Mouse (Mus musculus) heart, postnatal 0 days (tissue): Measurements from ENCODE around the gene Mustn1. TPM values are rescaled to one million over a fixed set of nuclear protein-coding genes. Genes with fewer than 3 reads are reported as not detected.

Source experiments
- ATAC-seq: fragments of 200-750 bp; cut with Nextera tagmentation; 2 replicates; pipeline ENCODE4 v1.8.0; 2017; ENCODE audit warnings: low read depth, moderate number of reproducible peaks, moderate library complexity; ENCODE audit not compliant: insufficient read depth
- DNase-seq: peaks from one replicate; pipeline ENCODE4 v3.0.0-alpha.2; 2016; ENCODE audit warnings: low spot score
- H3K27ac ChIP-seq: fragments of 300-500 bp; sonication (generic); 2 replicates; pipeline ENCODE4 v1.5.1; 2014; ENCODE audit warnings: low read depth, mild to moderate bottlenecking
- H3K27me3 ChIP-seq: fragments of 300-500 bp; sonication (generic); 2 replicates; pipeline ENCODE4 v1.6.1; 2014; ENCODE audit warnings: low read length, mixed read lengths; ENCODE audit not compliant: control insufficient read depth, insufficient read depth
- H3K36me3 ChIP-seq: fragments of 300-500 bp; sonication (generic); replicated peaks from 2 replicates; pipeline ENCODE4 v1.6.1; 2014; ENCODE audit warnings: low read length, mixed read lengths; ENCODE audit not compliant: control insufficient read depth, insufficient read depth
- H3K4me1 ChIP-seq: fragments of 300-500 bp; sonication (generic); 2 replicates; pipeline ENCODE4 v1.6.1; 2014; ENCODE audit warnings: antibody characterized with exemption; ENCODE audit not compliant: control insufficient read depth, insufficient read depth
- H3K4me2 ChIP-seq: fragments of 300-500 bp; sonication (generic); 2 replicates; pipeline ENCODE4 v1.6.1; 2014; ENCODE audit warnings: low read depth, mild to moderate bottlenecking, low read length, moderate library complexity
- H3K4me3 ChIP-seq: fragments of 300-500 bp; sonication (generic); 2 replicates; pipeline ENCODE4 v1.5.1; 2014; ENCODE audit warnings: low read depth, low read length
- H3K9ac ChIP-seq: fragments of 300-500 bp; sonication (generic); replicated peaks from 2 replicates; pipeline ENCODE4 v1.6.1; 2014; ENCODE audit warnings: low read depth, low read length, mixed read lengths
- H3K9me3 ChIP-seq: fragments of 300-500 bp; sonication (generic); replicated peaks from 2 replicates; pipeline ENCODE4 v1.6.1; 2016; ENCODE audit warnings: low read length; ENCODE audit not compliant: control insufficient read depth
- CTCF ChIP-seq: IDR thresholded peaks from 2 replicates; pipeline ENCODE4 v1.5.1; 2016; ENCODE audit warnings: antibody characterized with exemption, control low read depth, low read depth
- EP300 ChIP-seq: IDR thresholded peaks from 2 replicates; pipeline ENCODE4 v1.6.1; 2016; ENCODE audit warnings: antibody characterized with exemption, low read depth
- WGBS: fragments of 180-500 bp; shearing (Covaris S2); extraction: QIAGEN DNeasy Blood & Tissue Kit; methylation state at CpG from one replicate; pipeline ENCODE4 v1.1.7; 2014; 5-methylcytosine and 5-hydroxymethylcytosine counted together
- polyA plus RNA-seq: library from polyadenylated mRNA; unstranded; fragments of >200 nt; fragmentation: Nextera tagmentation; extraction: Ambion mirVana; gene quantifications from 2 replicates; pipeline ENCODE4 v1.2.1, GENCODE M21; 2015
- total RNA-seq: library from RNA; depleted of rRNA; stranded (reverse); fragments of >200 nt; gene quantifications from 2 replicates; pipeline ENCODE4 v1.2.3, GENCODE M21; 2014; ENCODE audit warnings: low replicate concordance

Gene Mustn1
- total and polyA plus RNA-seq, 2 experiments from 2014 or later, result 6.8 to 10.3 TPM

DNA sequence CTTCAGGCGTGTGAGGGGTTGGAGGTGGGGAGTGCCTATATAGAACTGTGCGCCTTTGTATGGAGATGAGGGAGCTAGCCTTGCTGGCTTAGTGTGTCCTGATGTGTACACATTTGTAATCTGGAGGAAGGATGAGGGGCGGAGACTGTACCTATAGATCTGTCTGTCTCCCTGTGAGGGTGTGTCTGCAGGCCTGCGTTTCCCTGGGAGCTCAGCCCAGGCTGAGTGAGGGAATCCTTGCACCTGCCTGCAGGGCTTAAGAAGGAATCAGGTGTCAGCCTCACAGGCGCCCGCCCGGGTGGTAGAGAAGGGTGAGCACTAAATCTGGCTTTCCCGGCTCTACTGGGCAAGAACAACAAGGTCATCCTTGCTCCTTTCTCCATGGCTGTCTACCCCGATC, 794 bp downstream of the Mustn1 start:
- no peaks in the 10 kb centered on the region for H3K9me3 ChIP-seq
- H3K4me3 ChIP-seq, result 0 out of 2 replicates have a peak overlapping the region, but pooled peaks have one; percentile 11
- H3K4me1 ChIP-seq, result peaks cover 10% of the 10 kb centered on the region; the same call in 1 of the 2 replicates
- H3K27me3 ChIP-seq, result no peaks in the 10 kb centered on the region
- TF ChIP-seq CTCF, result no peak
- no peak for TF ChIP-seq EP300
- peak overlapping the region; percentile 85 for H3K27ac ChIP-seq
- DNase-seq (no peak), ATAC-seq (peak; percentile 28; the same call in 1 of the 2 replicates)
- peak overlapping the region; percentile 41 for H3K4me2 ChIP-seq
- H3K9ac ChIP-seq, result peak overlapping the region; percentile 40; the same call in 1 of the 2 replicates
- WGBS, result 60% methylated on average over 9 of the region's 9 CpGs
- H3K36me3 ChIP-seq, result no peaks in the 10 kb centered on the region

DNA sequence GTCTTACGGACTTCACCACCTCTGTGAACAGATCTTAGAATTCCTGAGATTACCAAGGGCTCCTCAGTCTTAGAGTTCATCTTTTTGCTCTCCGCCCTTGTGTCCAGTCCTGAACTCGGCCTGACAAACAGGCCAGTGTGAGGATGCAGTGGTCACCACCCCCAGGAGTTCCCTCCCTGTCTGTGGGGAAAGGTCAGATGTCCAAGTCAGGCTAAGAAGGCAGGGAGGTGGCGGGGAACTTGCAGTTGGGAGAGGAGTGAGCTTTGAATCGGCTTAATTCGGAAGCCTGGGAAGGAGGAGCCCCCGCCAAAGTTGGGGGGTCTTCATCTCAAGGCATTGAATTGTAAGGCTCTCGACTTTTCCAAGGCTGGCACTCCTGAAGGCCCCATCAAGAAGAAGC, 1.3 kb downstream of the Mustn1 start:
- Histone ChIP-seq H3K4me1 (peaks cover 10% of the 10 kb centered on the region; the same call in 1 of the 2 replicates), H3K4me2 (no peak overlapping the region), H3K36me3 (no peaks in the 10 kb centered on the region), H3K27me3 (no peaks in the 10 kb centered on the region), H3K4me3 (no peak overlapping the region), H3K27ac (no peak overlapping the region), H3K9me3 (no peaks in the 10 kb centered on the region), H3K9ac (no peak overlapping the region)
- ATAC-seq, result no peak
- 76% methylated on average over 8 of the region's 8 CpGs for WGBS
- DNase-seq, result no peak
- TF ChIP-seq EP300, result no peak
- no peak for TF ChIP-seq CTCF

DNA sequence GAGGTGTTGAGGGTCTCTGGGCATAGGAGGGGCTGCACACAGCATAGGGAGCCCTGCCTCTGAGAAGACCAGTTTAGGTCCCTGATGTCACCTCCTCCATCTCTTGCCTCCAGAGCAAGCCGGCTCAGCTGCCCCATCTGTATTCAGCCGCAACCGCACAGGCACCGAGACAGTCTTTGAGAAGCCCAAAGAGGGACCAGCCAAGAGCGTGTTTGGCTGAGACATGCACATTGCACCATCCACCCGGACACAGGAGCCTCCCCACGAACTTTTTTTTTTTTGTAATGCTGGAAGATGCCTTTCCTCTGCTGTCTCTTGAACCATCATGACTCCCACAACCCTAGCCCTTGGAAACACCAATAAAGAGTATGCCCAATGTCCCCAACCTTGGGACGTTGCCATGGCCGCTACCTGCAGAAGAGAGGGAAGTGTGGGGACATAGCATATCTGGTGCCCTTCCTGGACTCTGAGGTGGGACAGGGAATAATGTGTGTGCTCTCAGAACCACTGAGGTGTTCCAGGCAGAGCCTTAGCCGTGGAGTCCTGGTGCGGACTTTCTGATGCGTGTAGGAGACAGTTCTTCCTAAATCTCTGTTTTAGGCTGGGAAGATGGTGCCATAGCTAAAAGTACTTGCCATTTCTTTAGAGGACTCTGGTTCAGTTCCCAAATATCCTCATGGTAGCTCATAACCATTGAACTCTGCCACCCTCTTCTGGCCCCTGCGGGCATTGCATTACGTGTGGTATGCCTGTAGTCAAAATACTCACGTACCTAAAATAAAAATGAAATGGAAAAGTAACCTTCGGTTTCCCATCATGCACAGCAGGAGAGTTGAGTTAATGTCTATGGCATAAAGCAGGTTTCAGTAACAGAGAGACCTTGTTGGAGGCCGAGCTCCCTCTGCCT, 2.1 kb downstream of the Mustn1 start:
- WGBS, result 78% methylated on average over 17 of the region's 17 CpGs
- no peak overlapping the region for H3K27ac ChIP-seq
- no peaks in the 10 kb centered on the region for H3K9me3 ChIP-seq

DNA sequence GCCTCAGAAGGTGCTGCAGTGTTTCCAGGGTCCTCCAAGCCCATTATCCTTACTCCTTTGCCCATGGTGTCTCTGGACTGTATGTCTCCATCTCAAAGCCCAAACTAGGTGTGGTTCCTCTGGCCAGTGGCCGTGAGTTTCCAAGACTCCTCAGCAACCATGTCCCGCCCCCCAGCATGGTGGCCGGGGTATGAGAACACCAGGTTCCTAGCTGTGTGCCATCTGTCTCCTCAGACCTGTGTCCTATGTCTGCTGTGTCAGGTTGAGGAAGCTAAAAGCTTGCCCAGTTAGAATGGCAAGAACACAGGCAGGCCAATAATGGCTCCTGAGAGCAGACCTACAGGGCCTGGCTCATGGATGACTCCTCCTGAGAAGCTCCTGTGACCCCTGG, 2.7 kb downstream of the Mustn1 start:
- DNase-seq, result no peak
- Histone ChIP-seq H3K4me1 (peaks cover 10% of the 10 kb centered on the region; the same call in 1 of the 2 replicates), H3K27me3 (no peaks in the 10 kb centered on the region), H3K9ac (no peak overlapping the region), H3K36me3 (no peaks in the 10 kb centered on the region), H3K4me3 (no peak overlapping the region), H3K27ac (no peak overlapping the region), H3K9me3 (no peaks in the 10 kb centered on the region), H3K4me2 (no peak overlapping the region)
- 85% methylated on average over 3 of the region's 3 CpGs for WGBS
- no peak for ATAC-seq
- no peak for TF ChIP-seq EP300
- no peak for TF ChIP-seq CTCF

More for the DNA sequence above, 2.1 kb downstream of the Mustn1 start:
- DNase-seq (no peak), ATAC-seq (no peak)
- Histone ChIP-seq H3K27me3 (no peaks in the 10 kb centered on the region), H3K4me1 (peaks cover 10% of the 10 kb centered on the region; the same call in 1 of the 2 replicates), H3K4me2 (no peak overlapping the region), H3K36me3 (no peaks in the 10 kb centered on the region), H3K9ac (no peak overlapping the region), H3K4me3 (no peak overlapping the region)
- TF ChIP-seq CTCF (peak; percentile 70), EP300 (no peak)

DNA sequence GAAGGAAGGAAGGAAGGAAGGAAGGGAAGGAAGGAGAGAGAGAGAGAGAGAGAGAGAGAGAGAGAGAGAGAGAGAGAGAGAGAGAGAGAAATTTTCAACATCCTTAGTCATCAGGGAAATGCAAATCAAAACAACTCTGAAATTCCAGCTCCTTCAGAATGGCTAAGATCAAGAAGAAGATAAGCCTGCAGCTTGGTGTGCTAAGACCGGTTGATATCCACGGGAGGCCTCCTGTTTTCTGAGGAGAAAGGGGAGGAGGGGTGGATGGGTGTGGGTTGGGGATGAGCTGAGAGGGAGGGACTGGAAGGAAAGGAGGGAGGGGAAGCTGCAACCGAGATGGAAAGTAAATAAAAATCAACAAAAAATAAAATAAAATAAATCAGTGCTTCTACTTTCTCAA, 6.3 kb downstream of the Mustn1 start:
- Histone ChIP-seq H3K4me3 (no peak overlapping the region), H3K9me3 (no peaks in the 10 kb centered on the region), H3K4me1 (peaks cover 4% of the 10 kb centered on the region), H3K36me3 (no peaks in the 10 kb centered on the region), H3K27me3 (no peaks in the 10 kb centered on the region), H3K27ac (no peak overlapping the region), H3K4me2 (no peak overlapping the region), H3K9ac (no peak overlapping the region)
- DNase-seq (no peak), ATAC-seq (no peak)
- 20% methylated on average over 3 of the region's 3 CpGs for WGBS
- TF ChIP-seq CTCF, result no peak
- TF ChIP-seq EP300, result no peak
